Mouse (Mus musculus) Patski (cell line): Measurements from ENCODE around the gene Esyt1. TPM values are rescaled to one million over a fixed set of nuclear protein-coding genes. Genes with fewer than 3 reads are reported as not detected.
A peak's percentile ranks its signal among the peaks of the same experiment; 100 is the strongest.

Experiments
- ATAC-seq: fragments of 100-300 bp; one replicate; pipeline ENCODE4 v1.8.0; 2021
- CTCF ChIA-PET: fragments of 350-600 bp; sonication (Branson Sonifier 250); formaldehyde crosslinking; loops from one replicate; lab custom pipeline; 2022; ENCODE audit warnings: inconsistent platforms; lab: Charles Lee
- POLR2A ChIA-PET: fragments of 350-600 bp; sonication (Branson Sonifier 250); formaldehyde crosslinking; loops from one replicate; lab custom pipeline; 2022; ENCODE audit warnings: antibody characterized with exemption, inconsistent platforms; lab: Charles Lee
- DNase-seq: peaks from one replicate; pipeline ENCODE4 v3.0.0-alpha.2; 2011; ENCODE audit warnings: low read depth, low spot score
- H3K27me3 ChIP-seq: fragments of 371-371 bp; one replicate; pipeline ENCODE4 v1.5.1; 2021
- CTCF ChIP-seq: fragments of 100-300 bp; IDR thresholded peaks from one replicate; pipeline ENCODE4 v1.5.1; 2021
- in situ Hi-C: fragments of 300-500 bp; cut with MboI; formaldehyde crosslinking; loops from 3 replicates; pipeline ENCODE4 v1.11.1; 2018; ENCODE audit warnings: low pct_unique_long_range_greater_than_20kb, mixed read lengths
- polyA plus RNA-seq: library from polyadenylated mRNA; unstranded; gene quantifications from one replicate; pipeline ENCODE4 v1.2.3, GENCODE M21; 2021

Gene Esyt1
- polyA plus RNA-seq, 1 experiment from 2014 or later: 75.8 TPM

DNA sequence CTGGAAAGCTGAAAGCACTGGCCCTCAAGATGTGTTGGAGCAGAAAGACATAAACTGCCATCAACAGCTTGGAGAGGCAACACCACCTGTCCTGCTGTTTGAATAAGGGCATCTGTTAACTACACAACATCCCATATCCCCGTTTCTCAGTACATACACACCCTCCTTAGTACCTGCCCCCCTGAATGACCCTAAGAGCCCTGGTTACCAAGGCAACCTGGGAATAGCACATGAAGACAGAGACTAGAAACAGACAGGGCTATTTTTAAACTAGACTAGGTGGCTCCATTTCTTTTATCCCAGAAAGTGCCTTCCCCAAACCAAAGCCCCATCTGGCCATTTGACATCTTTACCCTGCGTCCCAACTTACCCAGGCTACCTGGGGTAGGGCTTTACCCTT is 17.4 kb upstream of the Esyt1 start:
- ChIA-PET POLR2A (no interaction called here), CTCF (interaction anchor here (0.9 kb wide), 1 partner anchor 70 kb away, joined by 3 read pairs; no protein-coding TSS in a partner anchor)
- DNase-seq (no peak), ATAC-seq (no peak)
- no peak for TF ChIP-seq CTCF
- H3K27me3 ChIP-seq: no peaks in the 10 kb centered on the region
- in situ Hi-C loops: no loop called here

DNA sequence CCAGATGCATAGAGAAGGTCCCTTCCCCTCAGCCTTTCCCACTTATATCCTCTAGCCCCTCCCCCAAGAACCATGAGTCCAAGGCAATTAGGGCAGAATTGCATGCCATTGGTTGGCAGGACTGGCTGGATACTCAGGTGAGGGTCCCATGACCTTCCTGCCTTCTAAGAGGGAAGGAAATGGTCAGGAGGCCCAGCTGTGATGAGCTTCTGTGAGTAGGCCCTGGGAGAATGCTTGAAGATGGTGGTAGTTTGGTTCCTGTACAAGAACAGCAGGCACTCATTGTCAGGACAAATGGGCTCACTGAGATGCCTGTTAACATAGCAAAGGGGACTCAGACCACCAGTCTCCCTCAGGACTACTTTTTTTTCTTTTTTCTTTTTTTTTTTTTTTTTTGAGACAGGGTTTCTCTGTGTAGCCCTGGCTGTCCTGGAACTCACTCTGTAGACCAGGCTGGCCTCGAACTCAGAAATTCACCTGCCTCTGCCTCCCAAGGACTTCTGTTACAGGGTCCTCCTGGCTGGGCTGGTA is 12.7 kb upstream of the Esyt1 start:
- DNase-seq: no peak
- in situ Hi-C loops: loop anchor here (5.0 kb wide), 1 partner anchor 76 kb away; no protein-coding TSS in a partner anchor
- no peaks in the 10 kb centered on the region for H3K27me3 ChIP-seq
- ChIA-PET CTCF (no interaction called here), POLR2A (no interaction called here)
- no peak for TF ChIP-seq CTCF
- no peak for ATAC-seq

DNA sequence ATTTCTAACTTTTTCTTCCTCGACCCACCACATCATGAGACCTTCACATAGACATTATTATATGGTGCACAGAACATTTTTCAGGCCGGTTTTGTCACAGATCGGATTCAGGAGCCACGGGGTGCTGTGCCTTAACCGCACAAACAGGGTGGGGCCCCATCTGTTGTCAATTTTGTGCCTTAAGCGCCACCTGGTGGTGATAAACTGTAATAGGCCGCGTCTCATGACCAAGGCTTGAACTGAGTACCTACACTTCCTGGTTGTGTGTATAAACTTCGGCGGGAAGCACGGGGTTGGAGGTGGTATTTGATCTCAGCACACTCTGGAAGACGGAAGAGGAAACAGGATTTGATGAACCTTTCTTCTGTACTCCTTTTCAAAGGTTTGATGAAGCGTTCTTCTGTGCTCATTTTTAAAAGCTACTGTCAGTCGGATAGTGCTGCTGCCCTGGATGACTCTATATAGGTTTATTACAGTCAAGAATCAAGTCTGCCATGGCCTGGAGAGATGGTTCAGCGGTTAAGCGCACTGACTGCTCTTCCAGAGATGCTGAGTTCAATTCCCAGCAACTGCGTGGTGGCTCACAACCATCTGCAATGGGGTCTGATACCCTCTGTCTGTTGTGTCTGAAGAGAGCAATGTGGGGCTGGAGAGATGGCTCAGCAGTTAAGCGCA is 10.7 kb upstream of the Esyt1 start:
- POLR2A ChIA-PET: interaction anchor here (0.6 to 1.7 kb wide), 2 partner anchors 11 to 81 kb away, joined by 3 to 5 read pairs; partner anchors contain the start of gene Esyt1

DNA sequence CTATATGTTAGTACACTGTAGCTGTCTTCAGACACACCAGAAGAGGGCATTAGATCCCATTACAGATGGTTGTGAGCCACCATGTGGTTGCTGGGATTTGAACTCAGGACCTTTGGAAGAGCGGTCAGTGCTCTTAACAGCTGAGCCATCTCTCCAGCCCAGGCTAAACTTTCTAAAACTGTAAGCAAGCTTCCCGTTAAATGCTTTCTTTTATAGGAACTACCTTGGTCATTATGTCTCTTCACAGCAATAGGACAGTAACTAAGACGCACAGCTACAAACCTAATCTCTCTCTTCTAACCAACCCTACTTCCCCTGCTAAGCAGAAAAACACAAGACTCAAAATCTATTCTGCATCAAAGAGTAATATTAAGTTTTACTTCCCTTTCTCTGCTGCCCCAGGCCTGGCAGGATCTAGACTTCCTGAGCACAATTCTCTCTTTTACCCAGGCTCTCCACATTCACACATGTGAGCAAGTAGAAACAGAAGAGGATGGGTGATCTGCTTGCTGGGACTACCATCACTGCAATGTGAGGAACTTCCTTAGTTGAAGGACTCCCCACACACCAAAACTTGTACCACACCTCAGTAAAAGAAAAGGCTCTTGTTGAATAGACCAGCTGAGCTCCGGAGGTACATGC is 10.1 kb upstream of the Esyt1 start:
- DNase-seq (no peak), ATAC-seq (peak; percentile 11)
- in situ Hi-C loops: loop anchor here (5.0 kb wide), 1 partner anchor 73 kb away; no protein-coding TSS in a partner anchor
- H3K27me3 ChIP-seq: no peaks in the 10 kb centered on the region
- CTCF ChIA-PET: interaction anchor here (0.9 to 3.0 kb wide), 8 partner anchors 11 to 201 kb away, joined by 3 to 25 read pairs (median 4); partner anchors contain the start of genes Ankrd52, Esyt1 and Zc3h10
- no peak for TF ChIP-seq CTCF
- POLR2A ChIA-PET: interaction anchor here (0.6 to 1.7 kb wide), 5 partner anchors 10 to 106 kb away, joined by 3 to 5 read pairs (median 4); partner anchors contain the start of gene Esyt1

More for the DNA sequence above, 10.7 kb upstream of the Esyt1 start:
- ATAC-seq: peak; percentile 89
- CTCF ChIA-PET: interaction anchor here (1.0 to 3.0 kb wide), 6 partner anchors 10 to 201 kb away, joined by 3 to 25 read pairs (median 6); partner anchors contain the start of genes Esyt1 and Zc3h10
- in situ Hi-C loops: loop anchor here (5.0 kb wide), 1 partner anchor 74 kb away; no protein-coding TSS in a partner anchor
- no peak for DNase-seq
- TF ChIP-seq CTCF: peak; percentile 93
- no peaks in the 10 kb centered on the region for H3K27me3 ChIP-seq

DNA sequence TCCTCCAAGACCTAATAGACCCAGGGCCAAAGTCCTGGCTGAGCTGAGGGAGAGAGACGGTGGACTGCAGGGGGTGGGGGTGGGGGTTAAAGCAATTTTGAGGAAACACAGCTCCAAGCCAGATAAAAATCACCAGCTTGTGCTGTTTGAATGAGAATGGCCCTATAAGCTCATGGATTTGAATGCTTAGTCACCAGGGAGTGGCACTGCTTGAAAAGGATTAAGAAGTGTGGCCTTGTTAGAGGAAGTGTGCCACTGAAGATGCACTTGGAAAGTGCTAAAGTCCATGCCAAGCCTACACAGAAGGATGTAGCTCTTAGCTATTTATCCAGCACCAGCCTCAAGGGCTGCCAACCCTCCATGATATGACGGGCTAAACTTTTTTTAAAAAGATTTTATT is 9.5 kb upstream of the Esyt1 start:
- ATAC-seq (no peak), DNase-seq (no peak)
- no peaks in the 10 kb centered on the region for H3K27me3 ChIP-seq
- in situ Hi-C loops: loop anchor here (5.0 kb wide), 1 partner anchor 73 kb away; no protein-coding TSS in a partner anchor
- ChIA-PET POLR2A (interaction anchor here (0.7 to 1.7 kb wide), 4 partner anchors 10 to 105 kb away, joined by 3 to 5 read pairs (median 4); partner anchors contain the start of gene Esyt1), CTCF (interaction anchor here (0.9 to 3.0 kb wide), 8 partner anchors 10 to 182 kb away, joined by 3 to 25 read pairs (median 4); partner anchors contain the start of genes Ankrd52, Esyt1, Myl6 and Zc3h10)
- no peak for TF ChIP-seq CTCF

DNA sequence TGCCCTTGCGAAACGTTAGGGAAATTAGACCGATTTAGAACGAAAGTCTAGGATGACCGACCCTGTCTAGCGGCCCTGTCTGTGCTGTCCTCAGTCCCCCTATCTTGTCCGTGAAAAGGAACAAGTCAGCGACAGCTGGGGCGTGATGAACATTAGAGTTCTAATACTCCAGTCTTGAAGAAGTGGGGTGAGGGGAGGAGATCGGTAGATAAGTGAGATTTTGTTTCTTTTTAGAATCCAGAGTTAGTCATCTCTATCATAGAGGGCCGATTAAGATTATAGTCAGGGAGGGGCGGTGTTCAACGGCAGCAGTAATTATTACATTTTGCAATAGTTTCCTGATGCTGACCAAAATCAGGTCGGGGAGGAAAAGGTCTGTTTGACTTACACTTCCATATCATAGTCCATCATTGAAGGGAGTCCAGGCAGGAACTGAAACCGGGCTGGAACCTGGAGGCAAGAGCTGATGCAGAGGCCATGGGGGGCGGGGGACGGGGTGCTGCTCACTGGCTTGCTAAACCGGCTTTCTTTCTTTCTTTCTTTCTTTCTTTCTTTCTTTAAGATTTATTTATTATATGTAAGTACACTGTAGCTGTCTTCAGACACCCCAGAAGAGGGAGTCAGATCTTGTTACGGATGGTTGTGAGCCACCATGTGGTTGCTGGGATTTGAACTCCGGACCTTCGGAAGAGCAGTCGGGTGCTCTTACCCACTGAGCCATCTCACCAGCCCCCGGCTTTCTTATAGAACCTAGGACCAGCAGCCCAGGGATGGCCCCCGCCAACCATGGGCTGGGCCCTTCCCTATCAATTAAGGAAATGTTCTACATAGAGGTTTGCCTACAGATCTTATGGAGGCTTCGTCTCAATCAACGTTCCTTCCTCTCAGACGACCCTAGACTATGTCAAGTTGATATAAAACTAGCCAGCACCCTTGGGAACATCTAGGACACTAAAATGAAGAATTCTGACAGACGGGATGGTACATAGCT is 990 bp upstream of the Esyt1 start:
- DNase-seq (no peak), ATAC-seq (no peak)
- in situ Hi-C loops: no loop called here
- ChIA-PET POLR2A (interaction anchor here (1.0 to 2.8 kb wide), 4 partner anchors 9 to 36 kb away, joined by 3 to 11 read pairs (median 4); partner anchors contain the start of gene Myl6), CTCF (interaction anchor here (1.0 to 4.9 kb wide), 8 partner anchors 8 to 150 kb away, joined by 3 to 25 read pairs (median 6); no protein-coding TSS in a partner anchor)
- no peaks in the 10 kb centered on the region for H3K27me3 ChIP-seq
- TF ChIP-seq CTCF: no peak

DNA sequence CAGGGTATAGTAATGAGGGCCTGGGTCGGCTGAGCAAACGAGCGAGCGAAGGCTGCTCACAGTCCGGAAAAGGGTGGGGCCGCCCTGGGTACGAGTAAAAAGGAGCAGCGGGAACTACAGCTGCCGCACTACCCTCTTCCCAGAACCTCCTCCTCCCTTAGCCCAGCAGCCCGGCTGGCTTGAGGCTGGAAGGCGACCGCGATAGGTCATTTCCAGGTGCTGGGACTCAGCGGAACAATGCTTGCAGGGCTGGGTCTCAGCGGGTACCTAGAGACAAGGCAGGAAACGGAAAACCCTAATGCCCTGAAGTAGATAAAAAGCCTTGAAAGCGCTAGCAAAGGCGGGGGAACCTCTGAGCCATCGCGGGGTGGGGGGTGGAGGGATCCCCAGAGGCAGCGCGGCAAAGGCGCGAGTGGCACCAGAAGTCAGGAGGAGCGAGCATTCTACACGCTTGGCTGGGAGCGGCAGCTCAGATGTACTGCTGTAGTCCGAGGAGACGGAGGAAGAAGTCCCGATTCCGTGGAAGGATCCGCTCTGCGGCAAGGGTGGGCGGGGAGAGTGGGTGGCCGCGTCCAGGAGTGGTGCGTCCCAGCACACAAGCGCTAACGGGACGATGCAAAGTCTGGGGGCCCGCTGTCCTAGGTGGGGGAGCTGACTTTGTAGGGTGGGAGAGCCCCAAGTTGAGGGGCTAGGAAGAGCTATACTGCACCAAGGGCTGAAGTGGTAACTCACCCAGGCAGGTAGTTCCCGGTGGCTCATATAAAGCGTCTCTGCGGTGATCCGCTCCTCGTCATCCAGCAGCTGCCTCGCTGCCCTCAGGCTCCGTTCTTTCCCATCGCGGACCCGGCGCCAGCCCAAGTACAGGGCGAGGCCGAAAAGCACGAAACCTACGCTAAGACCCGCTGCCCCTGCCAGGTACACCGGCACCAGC is 674 bp downstream of the Esyt1 start:
- in situ Hi-C loops: no loop called here
- ChIA-PET POLR2A (interaction anchor here (0.6 to 3.1 kb wide), 11 partner anchors 10 to 65 kb away, joined by 3 to 12 read pairs (median 5); partner anchors contain the start of genes Myl6 and Zc3h10), CTCF (interaction anchor here (1.0 to 4.9 kb wide), 8 partner anchors 11 to 149 kb away, joined by 3 to 25 read pairs (median 5); no protein-coding TSS in a partner anchor)
- DNase-seq: no peak
- TF ChIP-seq CTCF: no peak
- peak; percentile 54 for ATAC-seq
- no peaks in the 10 kb centered on the region for H3K27me3 ChIP-seq

DNA sequence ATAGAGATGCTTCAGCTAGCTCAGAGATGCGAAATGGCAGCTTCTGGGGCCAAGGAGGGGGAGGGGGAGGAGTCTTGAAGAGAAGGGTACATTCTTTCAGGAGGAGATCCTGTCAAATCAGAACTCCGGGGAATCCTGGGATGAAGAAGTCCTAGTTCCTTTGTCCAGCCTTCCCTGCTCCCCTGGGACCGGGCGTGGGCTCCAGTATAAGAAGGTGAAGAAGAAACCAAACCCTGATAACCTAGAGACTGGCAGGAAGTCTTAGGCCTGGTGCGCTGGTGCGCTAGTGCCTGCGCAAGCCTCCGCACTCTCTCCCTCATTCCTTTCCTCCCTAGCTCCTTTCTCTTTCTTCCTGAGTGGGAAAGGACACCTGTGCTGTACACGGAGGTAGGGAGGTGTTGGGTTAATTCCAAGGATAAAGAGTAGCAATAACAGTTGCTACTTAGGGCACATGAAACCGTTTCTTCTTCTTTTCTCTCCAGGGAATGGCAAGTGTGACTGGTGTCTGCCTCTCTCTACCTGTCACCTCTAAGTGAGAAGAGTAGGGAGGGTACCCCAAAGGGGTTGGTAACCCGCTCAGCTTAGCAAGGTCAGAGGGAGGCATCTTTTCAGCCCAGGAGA is 1.4 kb downstream of the Esyt1 start:
- in situ Hi-C loops: no loop called here
- POLR2A ChIA-PET: interaction anchor here (0.6 to 3.1 kb wide), 8 partner anchors 11 to 76 kb away, joined by 3 to 12 read pairs (median 5); partner anchors contain the start of genes Myl6 and Zc3h10
- ATAC-seq (no peak), DNase-seq (no peak)
- CTCF ChIA-PET: interaction anchor here (1.4 to 4.9 kb wide), 2 partner anchors 12 to 14 kb away, joined by 3 to 25 read pairs; no protein-coding TSS in a partner anchor
- no peak for TF ChIP-seq CTCF
- no peaks in the 10 kb centered on the region for H3K27me3 ChIP-seq
